Mouse (Mus musculus): ENCODE measurements around the gene Kifc3. TPM values are rescaled to one million over a fixed set of nuclear protein-coding genes. Genes with fewer than 3 reads are reported as not detected.

Kifc3 gene
- total and polyA plus RNA-seq, 3 experiments, result 0.78 to 1.8 (median 1.7) TPM

- no peak for DNase-seq (ENCODE audit: extremely low read depth)
- no peaks in the 10 kb centered on the region for H3K79me2 ChIP-seq (replicated peaks; ENCODE audit: control insufficient read depth, extremely low read depth, insufficient read depth, poor library complexity, severe bottlenecking)
- H3K27ac ChIP-seq (ENCODE audit: insufficient read depth, low read depth), result no peak overlapping the region
- no peaks in the 10 kb centered on the region for H3K36me3 ChIP-seq (replicated peaks in 1 of 2; ENCODE audit: control insufficient read depth in 1 of 2, insufficient read depth in 1 of 2, low read length in 1 of 2)
- peaks cover 0 to 15% of the 10 kb centered on the region in 2 experiments; a peak in 2 of 4 replicates for H3K4me1 ChIP-seq (ENCODE audit: control insufficient read depth in 1 of 2, insufficient read depth in 2 of 2)
- no peaks in the 10 kb centered on the region for H3K27me3 ChIP-seq (replicated peaks)
- no peak for TF ChIP-seq ETS1 (conservative IDR thresholded peaks at IDR 0.05; ENCODE audit: low read depth, low read length)
- no peak for TF ChIP-seq E2F4 (IDR thresholded peaks at IDR 0.05; ENCODE audit: insufficient replicate concordance, low read depth, low read length)
- no peak for TF ChIP-seq EP300 (IDR thresholded peaks at IDR 0.05; ENCODE audit: low read length)
- TF ChIP-seq TBP (conservative IDR thresholded peaks at IDR 0.05; ENCODE audit: low read depth, low read length), result no peak
- TF ChIP-seq HCFC1 (IDR thresholded peaks at IDR 0.05; ENCODE audit: low read depth, low read length), result no peak
- no peak for TF ChIP-seq KAT2A (IDR thresholded peaks at IDR 0.05; ENCODE audit: insufficient replicate concordance, low read length)
- dilution Hi-C loops (cut with MboI; ENCODE audit: extremely low pct_ligation_motif_present, extremely low pct_unique_long_range_greater_than_20kb, low sequenced_read_pairs), result no loop called here
- in situ Hi-C loops (cut with MboI; ENCODE audit: low pct_ligation_motif_present, low pct_unique_long_range_greater_than_20kb, low sequenced_read_pairs), result no loop called here
- no peaks in the 10 kb centered on the region for H3K9me3 ChIP-seq (replicated peaks; ENCODE audit: low read length)
- H3K4me3 ChIP-seq (replicated peaks in 1 of 3; ENCODE audit: low read depth in 2 of 3, low read length in 2 of 3, poor library complexity in 1 of 3), result no peak overlapping the region
- no peak overlapping the region for H3K9ac ChIP-seq (ENCODE audit: insufficient read depth, low read depth)
- no peak overlapping the region for H3K4me2 ChIP-seq (ENCODE audit: insufficient read depth, low read depth, poor library complexity, severe bottlenecking)
Measured at GRCm38 (mm10) chr8:95157145-95157544, 45.5 kb downstream of the Kifc3 start.

GRCm38 (mm10) chr8:95156108-95156507, 46.5 kb downstream of the Kifc3 start:
- H3K4me3 ChIP-seq (replicated peaks in 1 of 3; ENCODE audit: low read depth in 2 of 3, low read length in 2 of 3, poor library complexity in 1 of 3), result no peak overlapping the region
- no peak for DNase-seq (ENCODE audit: extremely low read depth)
- in situ Hi-C loops (cut with MboI; ENCODE audit: low pct_ligation_motif_present, low pct_unique_long_range_greater_than_20kb, low sequenced_read_pairs), result no loop called here

GRCm38 (mm10) chr8:95155361-95155760, 47.3 kb downstream of the Kifc3 start:
- Histone ChIP-seq H3K79me2 (replicated peaks; ENCODE audit: control insufficient read depth, extremely low read depth, insufficient read depth, poor library complexity, severe bottlenecking) (no peaks in the 10 kb centered on the region), H3K27me3 (replicated peaks) (no peaks in the 10 kb centered on the region), H3K4me2 (ENCODE audit: insufficient read depth, low read depth, poor library complexity, severe bottlenecking) (no peak overlapping the region), H3K4me1 (ENCODE audit: control insufficient read depth in 1 of 2, insufficient read depth in 2 of 2) (peaks cover 0 to 15% of the 10 kb centered on the region in 2 experiments; a peak in 2 of 4 replicates), H3K9me3 (replicated peaks; ENCODE audit: low read length) (no peaks in the 10 kb centered on the region), H3K9ac (ENCODE audit: insufficient read depth, low read depth) (no peak overlapping the region), H3K27ac (ENCODE audit: insufficient read depth, low read depth) (no peak overlapping the region), H3K36me3 (replicated peaks in 1 of 2; ENCODE audit: control insufficient read depth in 1 of 2, insufficient read depth in 1 of 2, low read length in 1 of 2) (no peaks in the 10 kb centered on the region), H3K4me3 (replicated peaks in 1 of 3; ENCODE audit: low read depth in 2 of 3, low read length in 2 of 3, poor library complexity in 1 of 3) (no peak overlapping the region)
- no peak for DNase-seq (ENCODE audit: extremely low read depth)
- TF ChIP-seq ZKSCAN1 (IDR thresholded peaks at IDR 0.05; ENCODE audit: borderline replicate concordance, low read depth, low read length), result no peak
- no peak for TF ChIP-seq KAT2A (IDR thresholded peaks at IDR 0.05; ENCODE audit: insufficient replicate concordance, low read length)
- TF ChIP-seq MAFK (IDR thresholded peaks at IDR 0.05; ENCODE audit: insufficient replicate concordance, low read length), result no peak
- no peak for TF ChIP-seq IRF4 (IDR thresholded peaks at IDR 0.05; ENCODE audit: low read depth, low read length)
- dilution Hi-C loops (cut with MboI; ENCODE audit: extremely low pct_ligation_motif_present, extremely low pct_unique_long_range_greater_than_20kb, low sequenced_read_pairs) (no loop called here), in situ Hi-C loops (cut with MboI; ENCODE audit: low pct_ligation_motif_present, low pct_unique_long_range_greater_than_20kb, low sequenced_read_pairs) (no loop called here)

More at GRCm38 (mm10) chr8:95156108-95156507, 46.5 kb downstream of the Kifc3 start:
- H3K27ac ChIP-seq (ENCODE audit: insufficient read depth, low read depth), result no peak overlapping the region
- H3K79me2 ChIP-seq (replicated peaks; ENCODE audit: control insufficient read depth, extremely low read depth, insufficient read depth, poor library complexity, severe bottlenecking), result no peaks in the 10 kb centered on the region
- TF ChIP-seq E2F4 (IDR thresholded peaks at IDR 0.05; ENCODE audit: insufficient replicate concordance, low read depth, low read length), result no peak
- TF ChIP-seq ZNF384 (IDR thresholded peaks at IDR 0.05; ENCODE audit: low read depth, low read length), result no peak
- TF ChIP-seq MXI1 (IDR thresholded peaks at IDR 0.05; ENCODE audit: low read depth, low read length), result no peak
- TF ChIP-seq HCFC1 (IDR thresholded peaks at IDR 0.05; ENCODE audit: low read depth, low read length), result no peak
- no peak for TF ChIP-seq EP300 (IDR thresholded peaks at IDR 0.05; ENCODE audit: low read length)
- no peak for TF ChIP-seq ZC3H11A (IDR thresholded peaks at IDR 0.05; ENCODE audit: low read depth, low read length)
- TF ChIP-seq SMC3 (IDR thresholded peaks at IDR 0.05; ENCODE audit: low read depth, low read length), result no peak
- TF ChIP-seq CHD1 (IDR thresholded peaks at IDR 0.05; ENCODE audit: low read depth, low read length), result no peak
- no peak for TF ChIP-seq ELF1 (IDR thresholded peaks at IDR 0.05; ENCODE audit: low read depth, low read length)
- no peak for TF ChIP-seq NRF1 (IDR thresholded peaks at IDR 0.05; ENCODE audit: low read depth, low read length)
- no peak for TF ChIP-seq ZMIZ1 (IDR thresholded peaks at IDR 0.05; ENCODE audit: low read depth, low read length)
- no peak for TF ChIP-seq ETS1 (conservative IDR thresholded peaks at IDR 0.05; ENCODE audit: low read depth, low read length)
- TF ChIP-seq UBTF (IDR thresholded peaks at IDR 0.05; ENCODE audit: low read depth, low read length), result no peak
- H3K36me3 ChIP-seq (replicated peaks in 1 of 2; ENCODE audit: control insufficient read depth in 1 of 2, insufficient read depth in 1 of 2, low read length in 1 of 2), result no peaks in the 10 kb centered on the region
- no peak overlapping the region for H3K4me2 ChIP-seq (ENCODE audit: insufficient read depth, low read depth, poor library complexity, severe bottlenecking)
- no peaks in the 10 kb centered on the region for H3K27me3 ChIP-seq (replicated peaks)
- dilution Hi-C loops (cut with MboI; ENCODE audit: extremely low pct_ligation_motif_present, extremely low pct_unique_long_range_greater_than_20kb, low sequenced_read_pairs), result no loop called here
- H3K9ac ChIP-seq (ENCODE audit: insufficient read depth, low read depth), result no peak overlapping the region
- no peaks in the 10 kb centered on the region for H3K9me3 ChIP-seq (replicated peaks; ENCODE audit: low read length)
- H3K4me1 ChIP-seq (ENCODE audit: control insufficient read depth in 1 of 2, insufficient read depth in 2 of 2), result peaks cover 0 to 15% of the 10 kb centered on the region in 2 experiments; a peak in 2 of 4 replicates

Data from CH12.LX (cell line).